Mouse (Mus musculus) hindbrain, embryonic 11.5 days (tissue): ENCODE measurements around the gene Kcnj12. TPM values are rescaled to one million over a fixed set of nuclear protein-coding genes. Genes with fewer than 3 reads are reported as not detected.

Source experiments
- ATAC-seq: fragments of 200-750 bp; cut with Nextera tagmentation; 2 replicates; pipeline ENCODE4 v1.8.0; 2017; ENCODE audit warnings: mild to moderate bottlenecking, moderate TSS enrichment, moderate library complexity; ENCODE audit not compliant: low FRiP score
- DNase-seq: peaks from one replicate; pipeline ENCODE4 v3.0.0-alpha.2; 2015; ENCODE audit warnings: low spot score
- H3K27ac ChIP-seq: fragments of 300-500 bp; sonication (generic); 2 replicates; pipeline ENCODE4 v1.5.1; 2014; ENCODE audit warnings: mild to moderate bottlenecking, low read depth, low read length
- H3K27me3 ChIP-seq: fragments of 300-500 bp; sonication (generic); 2 replicates; pipeline ENCODE4 v1.6.1; 2014; ENCODE audit warnings: mild to moderate bottlenecking, low read length, moderate library complexity, mixed read lengths; ENCODE audit not compliant: control insufficient read depth, insufficient read depth
- H3K36me3 ChIP-seq: fragments of 300-500 bp; sonication (generic); 2 replicates; pipeline ENCODE4 v1.6.1; 2014; ENCODE audit warnings: mild to moderate bottlenecking, low read length, moderate library complexity, mixed read lengths; ENCODE audit not compliant: control insufficient read depth, insufficient read depth
- H3K4me1 ChIP-seq: fragments of 300-500 bp; sonication (generic); replicated peaks from 2 replicates; pipeline ENCODE4 v1.6.1; 2014; ENCODE audit warnings: low read length, mixed read lengths; ENCODE audit not compliant: control insufficient read depth, insufficient read depth
- H3K4me2 ChIP-seq: fragments of 300-500 bp; sonication (generic); replicated peaks from 2 replicates; pipeline ENCODE4 v1.6.1; 2014; ENCODE audit warnings: mild to moderate bottlenecking, low read depth, low read length
- H3K4me3 ChIP-seq: fragments of 300-500 bp; sonication (generic); 2 replicates; pipeline ENCODE4 v1.5.1; 2014; ENCODE audit warnings: low read depth, low read length
- H3K9ac ChIP-seq: fragments of 300-500 bp; sonication (generic); 2 replicates; pipeline ENCODE4 v1.6.1; 2014; ENCODE audit warnings: low read depth, low read length
- H3K9me3 ChIP-seq: fragments of 300-500 bp; sonication (generic); 2 replicates; pipeline ENCODE4 v1.6.1; 2016; ENCODE audit warnings: low read length; ENCODE audit not compliant: control insufficient read depth
- WGBS: fragments of 180-500 bp; shearing (Covaris S2); extraction: QIAGEN DNeasy Blood & Tissue Kit; methylation state at CpG from one replicate; pipeline ENCODE4 v1.1.7; 2014; 5-methylcytosine and 5-hydroxymethylcytosine counted together
- polyA plus RNA-seq: library from polyadenylated mRNA; unstranded; fragments of >200 nt; fragmentation: Nextera tagmentation; extraction: Ambion mirVana; gene quantifications from 2 replicates; pipeline ENCODE4 v1.2.1, GENCODE M21; 2014

Gene Kcnj12
- polyA plus RNA-seq, 1 experiment from 2014 or later: 1.7 TPM

GRCm38 (mm10) chr11:61021676-61022549 is 451 bp upstream of the Kcnj12 start:
- Histone ChIP-seq H3K36me3 (no peaks in the 10 kb centered on the region), H3K27me3 (peaks cover 45% of the 10 kb centered on the region), H3K9me3 (no peaks in the 10 kb centered on the region), H3K4me3 (peak overlapping the region; percentile 54), H3K9ac (peak overlapping the region; percentile 47), H3K27ac (no peak overlapping the region), H3K4me1 (peaks cover 6% of the 10 kb centered on the region), H3K4me2 (peak overlapping the region; percentile 87)
- DNase-seq: peak; percentile 44
- no peak; the same call in 1 of the 2 replicates for ATAC-seq
- 2% methylated on average over 58 of the region's 68 CpGs for WGBS

DNA sequence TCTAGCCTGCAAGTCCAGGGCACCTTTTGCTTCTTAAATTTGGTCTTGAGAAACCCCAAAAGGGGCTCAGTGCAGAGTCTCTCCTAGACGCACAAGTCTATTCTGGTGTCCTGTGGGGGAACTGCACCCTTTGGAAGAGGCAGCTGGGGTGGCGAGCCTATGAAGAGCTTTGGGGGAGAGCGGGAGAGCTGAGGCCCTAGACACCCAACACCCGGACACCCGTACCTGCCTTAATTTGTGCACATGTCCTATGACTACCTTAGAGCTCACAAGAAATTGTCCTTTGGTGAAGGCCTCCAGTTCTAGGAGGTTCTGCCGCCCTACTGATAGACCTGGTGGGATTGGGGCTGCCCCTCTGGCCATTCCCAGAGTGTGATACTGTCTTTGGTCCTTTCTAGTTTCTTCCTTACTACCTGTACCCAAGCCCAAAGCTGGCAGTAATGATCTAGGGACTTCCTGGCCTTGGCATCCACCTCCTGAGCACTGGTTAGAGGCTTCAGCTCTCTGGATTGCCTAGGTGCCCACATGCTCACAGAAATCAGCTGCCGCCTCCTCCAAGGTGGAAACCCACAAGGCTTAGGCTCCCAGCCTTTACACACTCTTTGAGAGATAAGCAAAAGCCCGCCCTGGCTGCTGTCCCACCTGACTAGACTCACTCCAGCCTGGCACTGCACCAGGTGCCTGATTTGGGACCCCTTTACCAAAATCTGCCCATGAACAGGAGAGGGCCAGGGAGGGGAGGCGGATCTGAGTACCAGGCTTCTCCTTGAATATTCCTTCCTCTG is 1.2 kb downstream of the Kcnj12 start:
- H3K27ac ChIP-seq: no peak overlapping the region
- no peaks in the 10 kb centered on the region for H3K36me3 ChIP-seq
- H3K27me3 ChIP-seq: peaks cover 45% of the 10 kb centered on the region
- no peak overlapping the region for H3K9ac ChIP-seq
- WGBS: 58% methylated on average over 9 of the region's 9 CpGs
- H3K4me1 ChIP-seq: peaks cover 6% of the 10 kb centered on the region
- H3K9me3 ChIP-seq: no peaks in the 10 kb centered on the region
- peak overlapping the region; percentile 87; the same call in 1 of the 2 replicates for H3K4me2 ChIP-seq
- ATAC-seq: no peak
- no peak overlapping the region for H3K4me3 ChIP-seq
- no peak for DNase-seq

DNA sequence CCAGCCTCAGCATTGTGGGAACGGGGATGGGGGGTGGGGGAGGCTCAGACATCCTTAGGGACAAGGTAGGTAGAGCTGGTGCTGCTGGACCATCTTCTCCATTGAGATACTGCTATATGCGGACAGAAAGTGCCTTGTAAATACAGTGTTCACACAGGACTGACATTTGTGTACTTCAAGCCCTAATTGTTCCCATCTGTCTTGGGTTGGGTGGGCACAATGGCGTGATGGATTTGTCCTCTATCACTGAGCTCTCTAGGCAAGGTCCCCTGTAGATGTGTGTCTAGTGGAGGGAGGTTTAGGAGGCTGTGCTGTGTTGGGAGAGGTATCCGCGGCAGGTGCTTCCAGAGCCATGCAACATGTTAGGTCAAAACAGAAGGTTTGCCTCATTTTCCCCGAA is 2.0 kb downstream of the Kcnj12 start:
- no peak for ATAC-seq
- WGBS: 81% methylated on average over 6 of the region's 6 CpGs
- H3K4me2 ChIP-seq: no peak overlapping the region
- peaks cover 45% of the 10 kb centered on the region for H3K27me3 ChIP-seq
- H3K4me3 ChIP-seq: no peak overlapping the region
- no peaks in the 10 kb centered on the region for H3K9me3 ChIP-seq
- no peak overlapping the region for H3K9ac ChIP-seq
- no peak for DNase-seq
- H3K27ac ChIP-seq: no peak overlapping the region
- no peaks in the 10 kb centered on the region for H3K36me3 ChIP-seq
- peaks cover 6% of the 10 kb centered on the region for H3K4me1 ChIP-seq

DNA sequence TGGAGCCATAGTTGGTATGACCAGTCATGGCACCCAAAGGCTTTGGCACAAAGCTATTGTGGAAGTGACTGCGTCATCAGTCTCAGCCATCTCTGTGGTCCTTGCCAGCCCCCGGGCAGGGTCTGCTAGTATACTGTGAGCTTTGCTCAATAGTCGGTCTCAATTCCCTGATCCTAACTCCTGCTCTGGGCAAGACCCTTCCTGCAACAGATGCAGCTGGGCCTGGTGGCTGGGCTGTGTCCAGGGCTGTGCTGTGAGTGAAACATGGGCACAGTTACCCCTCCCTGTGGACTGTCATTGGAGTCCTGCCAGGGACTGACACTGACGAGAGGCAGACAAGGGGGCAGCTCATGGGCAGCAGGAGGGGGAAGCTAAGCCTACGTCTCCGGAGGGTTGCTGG is 2.6 kb downstream of the Kcnj12 start:
- DNase-seq (no peak), ATAC-seq (no peak)
- WGBS: 63% methylated on average over 6 of the region's 6 CpGs
- no peak overlapping the region for H3K27ac ChIP-seq
- H3K4me1 ChIP-seq: peaks cover 6% of the 10 kb centered on the region
- H3K4me2 ChIP-seq: no peak overlapping the region
- no peak overlapping the region for H3K4me3 ChIP-seq
- H3K9ac ChIP-seq: no peak overlapping the region
- no peaks in the 10 kb centered on the region for H3K9me3 ChIP-seq
- H3K27me3 ChIP-seq: peaks cover 45% of the 10 kb centered on the region
- no peaks in the 10 kb centered on the region for H3K36me3 ChIP-seq

- DNase-seq: no peak
- Histone ChIP-seq H3K36me3 (no peaks in the 10 kb centered on the region), H3K4me2 (no peak overlapping the region), H3K4me1 (peaks cover 6% of the 10 kb centered on the region), H3K4me3 (no peak overlapping the region), H3K9me3 (no peaks in the 10 kb centered on the region), H3K27me3 (peaks cover 43% of the 10 kb centered on the region), H3K9ac (no peak overlapping the region), H3K27ac (no peak overlapping the region)
- ATAC-seq: no peak
- WGBS: 83% methylated on average over 7 of the region's 7 CpGs
Observed at GRCm38 (mm10) chr11:61025594-61025993, 3.2 kb downstream of the Kcnj12 start.

GRCm38 (mm10) chr11:61026381-61026780 is 4.0 kb downstream of the Kcnj12 start:
- Histone ChIP-seq H3K27ac (no peak overlapping the region), H3K4me3 (no peak overlapping the region), H3K9ac (no peak overlapping the region), H3K27me3 (peaks cover 37% of the 10 kb centered on the region), H3K4me1 (peaks cover 6% of the 10 kb centered on the region), H3K9me3 (no peaks in the 10 kb centered on the region), H3K36me3 (no peaks in the 10 kb centered on the region), H3K4me2 (no peak overlapping the region)
- WGBS: 87% methylated on average over 6 of the region's 6 CpGs
- no peak for ATAC-seq
- DNase-seq: no peak

GRCm38 (mm10) chr11:61027160-61027559 is 4.8 kb downstream of the Kcnj12 start:
- H3K9ac ChIP-seq: no peak overlapping the region
- H3K4me1 ChIP-seq: peaks cover 3% of the 10 kb centered on the region
- ATAC-seq (no peak), DNase-seq (no peak)
- no peak overlapping the region for H3K4me2 ChIP-seq
- no peaks in the 10 kb centered on the region for H3K9me3 ChIP-seq
- H3K27ac ChIP-seq: no peak overlapping the region
- no peaks in the 10 kb centered on the region for H3K36me3 ChIP-seq
- 93% methylated on average over 4 of the region's 4 CpGs for WGBS
- H3K4me3 ChIP-seq: no peak overlapping the region
- H3K27me3 ChIP-seq: peaks cover 29% of the 10 kb centered on the region

DNA sequence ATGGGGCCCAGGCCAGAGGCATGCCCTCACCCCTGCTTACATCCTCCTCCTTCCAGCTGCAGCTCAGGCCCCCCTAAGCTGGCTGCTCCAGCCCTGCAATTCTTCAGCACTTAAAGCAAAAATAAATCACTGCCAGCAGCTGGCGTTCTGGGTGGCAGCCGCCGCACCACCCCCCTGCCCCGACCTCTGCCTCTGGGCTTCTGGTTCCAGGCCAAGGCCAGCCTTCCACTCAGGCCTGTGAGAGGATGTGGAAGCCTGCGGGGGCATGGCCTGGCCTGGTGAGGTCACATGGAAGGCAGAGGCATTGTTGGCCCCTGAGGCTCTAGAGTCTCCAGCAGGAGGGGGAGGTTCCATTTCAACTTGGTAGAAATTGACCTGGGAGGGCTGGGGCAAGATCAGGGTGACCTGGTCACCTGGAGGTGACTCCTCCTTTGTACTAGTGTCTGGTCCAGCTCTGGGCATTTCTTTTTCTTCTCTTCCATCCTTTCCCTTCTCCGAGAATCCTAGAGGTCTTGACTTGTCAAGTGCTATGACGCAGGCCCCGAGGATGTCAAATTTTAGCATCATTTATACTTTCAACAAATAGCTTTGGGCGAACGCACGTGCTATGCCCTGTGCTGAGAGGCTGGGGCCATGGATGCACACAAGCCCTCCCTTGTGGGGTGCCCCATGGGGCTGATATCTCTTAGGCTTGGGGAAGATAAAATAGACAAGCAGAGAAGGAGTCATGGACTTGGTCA is 6.0 kb downstream of the Kcnj12 start:
- Histone ChIP-seq H3K36me3 (no peaks in the 10 kb centered on the region), H3K4me2 (no peak overlapping the region), H3K9ac (no peak overlapping the region), H3K4me1 (no peaks in the 10 kb centered on the region), H3K4me3 (no peak overlapping the region), H3K27me3 (peaks cover 17% of the 10 kb centered on the region), H3K27ac (no peak overlapping the region), H3K9me3 (no peaks in the 10 kb centered on the region)
- 59% methylated on average over 11 of the region's 11 CpGs for WGBS
- DNase-seq (no peak), ATAC-seq (no peak)
